Mouse (Mus musculus): ENCODE results near the gene Cnot3. TPM values are rescaled to one million over a fixed set of nuclear protein-coding genes. Genes with fewer than 3 reads are reported as not detected.

Cnot3 gene
- total RNA-seq, 2 experiments from 2014 or later, result 53.1 to 58.1 TPM

Small RNA genes within 50 kb of the gene (microRNA-seq; reads per million reads assigned to microRNA genes)
- 4.0 to 8.1 reads per million in 2 experiments for gene Mir3572

Other genes with a start within 250 kb of the Cnot3 start
- gene Cacng6, start 221.1 kb upstream of the Cnot3 start, total RNA-seq (2021), result 1 to 10 TPM in 1 of 2 experiments, under 1 TPM in 1; 0.98 to 1.6 TPM
- gene Tarm1, start 142.6 kb upstream of the Cnot3 start, total RNA-seq (2021), result not detected
- 1 to 10 TPM in 1 of 2 experiments, under 1 TPM in 1; 0.66 to 1.1 TPM for gene Oscar, start 29.1 kb upstream of the Cnot3 start, total RNA-seq (2021)
- gene Ndufa3, start 27.9 kb upstream of the Cnot3 start, total RNA-seq (2021), result 100 to 1,000 TPM; 542 to 549 TPM
- gene Tfpt, start 15.3 kb upstream of the Cnot3 start, total RNA-seq (2021), result 10 to 100 TPM; 40.6 to 45.0 TPM
- gene Prpf31, start 15.3 kb upstream of the Cnot3 start, total RNA-seq (2021), result 10 to 100 TPM; 45.4 to 46.2 TPM
- 1 to 10 TPM; 5.0 to 5.7 TPM for gene Leng1, start 20.6 kb downstream of the Cnot3 start, total RNA-seq (2021)
- 1 to 10 TPM; 6.5 to 7.1 TPM for gene Tmc4, start 32.3 kb downstream of the Cnot3 start, total RNA-seq (2021)
- gene Tsen34, start 47.6 kb downstream of the Cnot3 start, total RNA-seq (2021), result 10 to 100 TPM; 71.6 to 73.4 TPM
- gene Mboat7, start 48.3 kb downstream of the Cnot3 start, total RNA-seq (2021), result 100 to 1,000 TPM; 212 to 220 TPM
- gene Rps9, start 58.7 kb downstream of the Cnot3 start, total RNA-seq (2021), result 100 to 1,000 TPM; 322 to 328 TPM
- under 1 TPM; 0.18 to 0.21 TPM for gene Pirb, start 75.1 kb downstream of the Cnot3 start, total RNA-seq (2021)
- gene Gm15448, start 180.4 kb downstream of the Cnot3 start, total RNA-seq (2021), result not detected
- not detected for gene Pira2, start 199.8 kb downstream of the Cnot3 start, total RNA-seq (2021)